Mouse (Mus musculus) CD8-positive naive resting alpha-beta T cell, adult 2 months (primary cell): ENCODE data around the gene Tiparp.
A peak's percentile ranks its signal among the peaks of the same experiment; 100 is the strongest.

ENCODE experiments used
- DNase-seq, 2 experiments: peaks; one replicate each; pipeline ENCODE4 v3.0.0; 2022; ENCODE audit warnings: low read depth in 2 of 2, low spot score in 2 of 2

Tiparp gene

GRCm38 (mm10) chr3:65527691-65528601 is at the start of gene Tiparp:
Gene Tiparp, plus strand, starts transcription at chr3:65528410.
- DNase-seq = peak; percentile 84 to 86

DNA sequence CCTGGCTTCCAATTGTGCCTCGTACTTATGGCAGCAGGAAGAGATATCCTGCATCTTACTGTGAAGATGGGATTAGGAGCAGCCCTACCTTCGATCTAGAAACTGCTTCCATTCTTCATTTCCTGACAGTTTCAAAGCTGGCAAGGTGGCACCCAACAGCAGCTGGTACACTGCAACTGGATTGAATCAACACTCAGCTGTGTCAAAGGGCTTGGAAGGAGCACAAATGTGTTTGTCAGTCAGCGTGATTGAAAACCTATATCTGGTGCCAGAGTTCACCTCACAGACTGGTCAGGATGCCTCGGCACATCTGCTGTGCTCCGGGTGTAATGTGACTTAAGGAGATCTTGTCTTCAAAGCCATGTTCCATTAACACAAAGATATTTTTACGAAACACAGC is 47.5 kb upstream of the Tiparp start:
- no peak for DNase-seq

- no peak for DNase-seq
Observed at GRCm38 (mm10) chr3:65482266-65482665, 45.9 kb upstream of the Tiparp start.

GRCm38 (mm10) chr3:65482698-65483407 is 45.4 kb upstream of the Tiparp start:
- no peak for DNase-seq

GRCm38 (mm10) chr3:65484161-65484733 is 44.0 kb upstream of the Tiparp start:
- DNase-seq = no peak

- no peak for DNase-seq
Observed at GRCm38 (mm10) chr3:65487419-65488088, 40.7 kb upstream of the Tiparp start.

DNA sequence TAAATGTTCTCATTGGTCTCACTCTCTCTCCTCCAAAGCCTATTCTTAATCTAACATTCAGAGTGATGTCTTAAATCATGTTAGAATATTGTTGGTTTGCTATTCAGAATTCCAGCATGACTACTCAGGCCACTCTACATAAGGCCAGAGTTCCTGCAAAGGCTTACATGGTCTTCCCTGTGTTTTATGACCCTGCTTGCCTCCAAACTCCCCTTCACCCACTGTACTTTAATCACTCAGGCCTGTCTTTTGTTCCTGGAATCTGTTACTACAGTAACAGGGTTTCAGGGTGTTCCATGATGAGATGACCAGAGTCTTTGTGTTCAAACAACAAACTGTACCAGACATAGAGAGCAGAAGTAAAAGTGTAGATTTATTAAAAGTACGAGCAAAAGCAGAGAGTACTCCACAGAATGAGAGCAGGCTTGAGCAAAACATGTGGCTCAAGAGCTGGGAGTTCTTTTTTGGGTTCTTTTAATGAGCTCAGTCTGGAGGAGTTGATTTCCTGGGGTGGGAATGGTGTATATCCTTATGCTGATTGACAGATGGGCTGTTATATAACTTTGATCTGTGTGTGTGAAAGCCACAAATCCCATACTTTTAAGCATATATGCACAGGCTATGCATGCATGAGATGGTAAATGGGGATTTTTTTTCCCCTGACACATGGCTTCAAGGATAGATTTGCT is 39.5 kb upstream of the Tiparp start:
- DNase-seq = no peak

GRCm38 (mm10) chr3:65489601-65490000 is 38.6 kb upstream of the Tiparp start:
- no peak for DNase-seq

GRCm38 (mm10) chr3:65494291-65494763 is 33.9 kb upstream of the Tiparp start:
- DNase-seq = no peak

GRCm38 (mm10) chr3:65507766-65508165 is 20.4 kb upstream of the Tiparp start:
- DNase-seq = no peak

GRCm38 (mm10) chr3:65510588-65510987 is 17.6 kb upstream of the Tiparp start:
- DNase-seq = no peak

GRCm38 (mm10) chr3:65515751-65516150 is 12.5 kb upstream of the Tiparp start:
- DNase-seq = no peak

- no peak for DNase-seq
Observed at GRCm38 (mm10) chr3:65516526-65516925, 11.7 kb upstream of the Tiparp start.

- no peak for DNase-seq
Observed at GRCm38 (mm10) chr3:65517141-65517540, 11.1 kb upstream of the Tiparp start.

DNA sequence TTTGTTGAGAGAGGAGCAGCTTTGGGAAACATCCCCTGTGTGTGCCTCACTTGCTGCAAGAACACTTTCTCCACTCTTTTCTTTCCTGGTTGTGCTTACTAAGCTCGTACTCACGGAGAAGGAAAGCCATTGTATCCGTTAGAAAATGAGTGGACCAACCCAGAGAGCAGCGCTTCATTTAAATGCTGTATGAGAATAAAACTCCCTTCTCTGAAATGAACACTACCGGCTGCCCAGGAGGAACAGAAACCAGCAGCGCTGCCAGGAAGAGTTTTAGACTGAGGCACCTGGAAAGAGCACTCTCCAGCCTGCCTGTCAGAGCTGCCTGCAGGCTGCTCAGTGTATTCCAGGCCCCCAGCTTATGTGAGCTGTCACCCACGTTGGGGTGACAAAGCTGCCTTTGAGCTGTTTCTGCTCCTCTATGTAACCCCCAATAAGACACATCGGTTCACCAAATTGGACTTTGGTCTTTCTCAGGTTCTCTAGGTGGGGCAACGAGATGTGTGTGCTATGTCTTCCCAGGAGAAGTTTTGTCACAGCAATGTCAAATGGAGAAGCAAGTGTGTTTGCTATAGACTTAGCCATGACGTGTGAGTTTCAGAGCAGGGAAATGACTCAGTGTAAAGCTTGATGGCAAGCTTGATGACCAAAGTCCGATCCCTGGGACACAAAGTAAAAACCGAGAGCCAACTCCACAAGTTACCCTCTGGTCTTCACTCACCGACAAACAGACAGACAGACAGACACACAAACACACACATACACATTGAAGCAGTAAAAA is 10.3 kb upstream of the Tiparp start:
- DNase-seq = no peak

DNA sequence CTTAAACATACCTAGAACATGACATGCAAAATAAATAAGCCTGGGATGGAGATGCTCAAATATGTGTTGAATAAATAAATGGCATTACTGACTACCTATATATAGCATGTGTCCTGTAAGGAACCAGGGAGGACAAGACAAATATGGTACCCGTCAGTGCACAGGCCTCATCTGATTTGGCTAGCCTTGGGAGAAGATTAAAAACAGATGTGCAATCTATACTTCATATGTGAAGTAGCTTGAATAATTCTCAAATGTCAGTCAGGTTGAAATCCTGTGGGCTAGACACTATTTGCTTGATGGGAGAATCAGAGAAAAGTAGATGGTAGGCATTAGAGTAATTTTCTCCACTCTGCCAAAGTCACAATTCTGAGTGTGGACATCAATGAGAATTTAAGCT is 6.8 kb upstream of the Tiparp start:
- no peak for DNase-seq

DNA sequence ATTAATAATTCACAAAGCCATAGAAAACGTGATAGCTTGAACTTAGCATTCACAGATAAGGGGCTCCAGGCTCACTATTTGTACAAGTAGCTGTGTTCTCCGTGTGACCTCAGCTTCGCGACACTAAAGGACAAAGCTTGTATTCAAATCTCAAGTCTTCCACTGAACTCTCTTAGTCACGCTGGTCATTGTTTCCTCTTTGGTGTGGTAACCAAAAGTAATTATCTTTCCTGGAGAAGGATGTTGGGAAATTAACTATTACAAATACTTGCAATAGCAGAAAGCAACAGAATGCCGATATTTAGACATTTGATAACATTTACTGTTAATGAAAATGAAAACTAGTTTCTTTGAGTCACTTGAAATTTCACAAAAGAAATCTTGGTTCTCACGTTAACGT is 4.8 kb upstream of the Tiparp start:
- no peak for DNase-seq

DNA sequence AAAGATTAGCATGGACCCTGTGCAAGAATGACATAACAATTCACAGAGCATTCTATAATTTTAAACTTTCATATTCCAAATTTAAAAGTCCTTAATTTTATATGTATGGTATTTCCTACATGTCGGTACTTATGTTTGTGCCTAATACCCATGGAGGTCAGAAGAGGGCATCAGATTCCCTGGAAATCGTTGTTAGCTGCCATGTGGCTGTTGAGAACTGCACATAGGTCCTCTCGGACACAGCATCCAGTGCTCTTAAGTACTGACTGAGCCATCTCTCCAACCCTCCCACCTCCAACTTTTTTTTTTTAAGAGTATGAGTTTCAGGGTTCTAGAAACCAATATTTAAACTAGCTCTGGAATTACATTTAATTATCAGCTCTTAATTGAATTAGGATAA is 2.5 kb upstream of the Tiparp start:
- no peak for DNase-seq

- DNase-seq = no peak
Observed at GRCm38 (mm10) chr3:65527196-65527595, 1.0 kb upstream of the Tiparp start.
